Mouse (Mus musculus): Measurements from ENCODE around the gene Rabgap1. TPM values are rescaled to one million over a fixed set of nuclear protein-coding genes. Genes with fewer than 3 reads are reported as not detected.
A peak's percentile ranks its signal among the peaks of the same experiment; 100 is the strongest.

Rabgap1 gene
- polyA plus RNA-seq (2015; fragmentation: Nextera tagmentation; extraction: Ambion mirVana): 50.6 and 56.5 TPM in 2 replicates

DNA sequence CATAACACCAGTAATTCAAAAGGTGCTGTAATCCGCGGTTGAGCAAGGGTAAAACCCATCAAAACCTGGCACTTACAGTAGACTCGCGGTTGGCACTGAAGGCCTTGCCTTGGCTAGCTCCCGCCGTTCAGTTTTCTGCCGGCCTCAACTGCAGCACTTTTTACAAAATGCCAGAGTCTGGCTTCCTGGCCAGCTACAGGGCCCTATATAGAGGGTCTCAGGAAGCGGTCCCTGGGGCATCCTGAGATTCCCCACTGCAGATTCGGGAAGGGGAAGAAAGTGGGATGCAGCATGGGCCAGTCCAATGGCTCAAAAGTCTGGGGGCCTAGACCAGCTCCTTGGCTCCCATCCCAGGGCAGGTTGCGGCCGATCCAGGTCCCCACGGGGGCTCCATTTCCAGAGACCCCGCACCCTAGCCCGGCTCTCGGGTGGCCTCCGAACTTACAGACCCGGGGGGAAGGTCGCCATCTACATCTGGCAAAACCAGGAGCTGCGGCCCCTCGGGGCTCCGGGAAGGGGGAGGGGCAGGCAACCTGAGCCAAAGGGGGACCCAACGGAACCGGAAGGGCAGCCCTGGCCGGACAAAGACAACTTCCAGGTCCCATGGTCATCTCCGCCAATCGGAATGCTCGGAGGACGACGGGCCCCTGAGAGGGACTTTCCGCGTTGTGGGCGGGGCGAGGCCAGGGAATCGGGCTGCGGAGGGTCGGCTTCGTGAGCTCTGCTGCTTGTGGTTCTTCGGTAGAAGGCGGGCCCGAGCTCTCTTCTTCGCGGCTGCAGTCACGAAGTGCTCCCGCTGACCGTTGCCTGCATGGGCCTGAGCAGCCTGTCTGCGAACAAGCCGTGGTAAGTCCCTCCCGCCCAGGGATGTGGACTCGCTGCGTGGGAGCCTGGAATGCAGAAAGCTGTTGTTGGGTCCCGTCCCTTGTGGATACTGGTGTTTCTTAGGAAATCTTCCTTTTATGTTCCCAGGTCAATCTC is at the start of gene Rabgap1, which contains the start of the genes Zbtb26 and Zbtb6:
Gene Rabgap1, plus strand, starts transcription at position 669 of the 981 bp plus-strand sequence.
Gene Zbtb26, minus strand, starts transcription at position 525 of the 981 bp plus-strand sequence.
Gene Zbtb6, minus strand, starts transcription at position 561 of the 981 bp plus-strand sequence.
- peak within 1 kb of the TSS; percentile 88 for H3K4me2 ChIP-seq (ENCODE audit: low read length)
- no peaks in the 10 kb centered on the region for H3K9me3 ChIP-seq (replicated peaks; ENCODE audit: control insufficient read depth, low read length, poor library complexity, severe bottlenecking)
- peak within 1 kb of the TSS; percentile 75 for H3K4me3 ChIP-seq (ENCODE audit: low read depth, low read length)
- H3K4me1 ChIP-seq (ENCODE audit: control insufficient read depth, insufficient read depth, low read length): peaks cover 28% of the 10 kb centered on the region
- H3K27ac ChIP-seq (ENCODE audit: low read length): peak within 1 kb of the TSS; percentile 88
- no peaks in the 10 kb centered on the region for H3K27me3 ChIP-seq (ENCODE audit: control insufficient read depth, insufficient read depth, low read depth, low read length)
- ATAC-seq: peak; percentile 97
- no peaks in the 10 kb centered on the region for H3K36me3 ChIP-seq (ENCODE audit: control insufficient read depth, insufficient read depth, low read length)
- WGBS: under 1% methylated on average over 48 of the region's 51 CpGs
- peak within 1 kb of the TSS; percentile 88 for H3K9ac ChIP-seq (ENCODE audit: low read depth, low read length)

GRCm38 (mm10) chr2:37395539-37395938 is 47.5 kb upstream of the Rabgap1 start:
- Histone ChIP-seq H3K36me3 (ENCODE audit: control insufficient read depth, insufficient read depth, low read length) (peaks cover 12% of the 10 kb centered on the region), H3K9ac (ENCODE audit: low read depth, low read length) (no peak overlapping the region), H3K4me3 (ENCODE audit: low read depth, low read length) (no peak overlapping the region), H3K27ac (ENCODE audit: low read length) (no peak overlapping the region), H3K27me3 (ENCODE audit: control insufficient read depth, insufficient read depth, low read depth, low read length) (no peaks in the 10 kb centered on the region), H3K4me1 (ENCODE audit: control insufficient read depth, insufficient read depth, low read length) (no peaks in the 10 kb centered on the region), H3K4me2 (ENCODE audit: low read length) (no peak overlapping the region), H3K9me3 (replicated peaks; ENCODE audit: control insufficient read depth, low read length, poor library complexity, severe bottlenecking) (no peaks in the 10 kb centered on the region)
- ATAC-seq: no peak
- 50% methylated on average over 1 of the region's 1 CpGs for WGBS

DNA sequence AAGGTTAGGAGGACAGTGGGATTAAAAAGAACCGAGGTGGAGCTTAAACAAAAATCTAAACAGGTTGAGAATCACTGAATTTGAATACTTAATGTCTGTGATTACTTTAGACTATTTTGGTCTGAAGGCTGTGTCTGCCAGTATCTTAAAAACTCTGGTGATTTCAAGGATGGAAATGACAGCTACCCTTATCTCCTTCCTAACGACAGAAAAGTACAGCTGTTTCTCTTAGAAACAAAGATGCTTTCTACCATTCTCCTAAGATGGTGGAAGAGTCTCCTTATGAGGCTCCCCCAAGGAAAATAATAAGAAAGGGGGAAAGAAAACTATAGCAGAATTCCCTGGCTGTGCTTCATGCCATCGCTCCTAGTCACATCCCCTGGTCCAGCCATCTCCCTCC is 21.2 kb upstream of the Rabgap1 start:
- H3K27ac ChIP-seq (ENCODE audit: low read length): peak overlapping the region; percentile 98
- peak overlapping the region; percentile 99 for H3K9ac ChIP-seq (ENCODE audit: low read depth, low read length)
- H3K27me3 ChIP-seq (ENCODE audit: control insufficient read depth, insufficient read depth, low read depth, low read length): no peaks in the 10 kb centered on the region
- peak overlapping the region; percentile 99 for H3K4me3 ChIP-seq (ENCODE audit: low read depth, low read length)
- peaks cover 20% of the 10 kb centered on the region for H3K4me1 ChIP-seq (ENCODE audit: control insufficient read depth, insufficient read depth, low read length)
- H3K36me3 ChIP-seq (ENCODE audit: control insufficient read depth, insufficient read depth, low read length): no peaks in the 10 kb centered on the region
- WGBS: under 1% methylated on average over 3 of the region's 3 CpGs
- peak overlapping the region; percentile 83 for H3K4me2 ChIP-seq (ENCODE audit: low read length)
- no peaks in the 10 kb centered on the region for H3K9me3 ChIP-seq (replicated peaks; ENCODE audit: control insufficient read depth, low read length, poor library complexity, severe bottlenecking)
- no peak for ATAC-seq

DNA sequence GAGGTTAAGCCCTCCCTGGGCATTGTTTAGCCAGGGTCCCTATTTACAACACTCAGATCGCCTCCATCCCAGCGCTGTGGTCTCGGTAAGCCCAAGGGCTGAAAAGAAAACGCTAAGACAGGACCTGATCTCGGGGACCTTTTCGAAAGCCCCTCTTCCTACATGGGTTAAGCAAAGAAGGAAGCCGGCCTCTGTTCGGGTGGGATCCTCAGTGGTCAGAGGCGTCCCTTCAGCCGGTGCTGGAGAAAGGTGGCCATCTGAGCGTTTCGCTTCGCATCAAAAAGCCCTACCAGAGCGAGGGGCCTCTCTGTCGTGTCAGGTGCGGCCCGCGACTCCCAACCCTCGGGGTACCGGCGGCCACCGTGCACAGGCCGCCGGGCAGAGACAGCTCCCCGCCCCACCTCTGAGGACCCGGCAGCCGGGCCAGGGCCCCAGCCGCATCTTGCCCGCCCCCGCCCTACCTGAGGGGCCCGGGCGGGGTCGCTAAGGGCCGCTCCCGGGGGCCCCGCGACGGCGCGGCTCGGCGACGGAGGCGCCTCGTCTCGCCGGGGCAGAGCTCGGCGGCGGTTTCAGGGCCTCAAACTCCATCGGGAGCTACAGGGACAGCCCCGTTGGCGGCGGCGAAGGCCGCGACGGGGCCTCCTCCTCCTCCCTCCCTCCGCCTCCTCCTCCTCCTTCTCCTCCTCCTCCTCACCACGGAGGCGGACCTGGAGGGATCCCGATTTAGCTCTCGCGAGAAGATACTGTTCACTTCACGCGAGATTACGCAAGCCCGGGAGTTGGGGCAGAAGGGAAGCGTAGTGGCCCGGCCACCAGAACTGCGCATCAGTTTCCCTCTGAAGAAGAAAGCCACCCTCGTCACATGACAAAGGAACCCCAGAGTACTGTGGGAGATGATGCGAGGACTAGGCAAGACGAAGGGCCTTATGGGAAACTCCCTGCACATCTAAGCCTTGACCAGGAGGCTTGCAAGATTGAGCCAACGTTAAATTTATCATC is 20.5 kb upstream of the Rabgap1 start, which contains the start of gene Rc3h2:
Gene Rc3h2, minus strand, starts transcription at position 598 of the 999 bp plus-strand sequence.
- WGBS: under 1% methylated on average over 64 of the region's 75 CpGs
- Histone ChIP-seq H3K27me3 (ENCODE audit: control insufficient read depth, insufficient read depth, low read depth, low read length) (no peaks in the 10 kb centered on the region), H3K4me2 (ENCODE audit: low read length) (peak within 1 kb of the TSS; percentile 83), H3K27ac (ENCODE audit: low read length) (peak within 1 kb of the TSS; percentile 98), H3K9ac (ENCODE audit: low read depth, low read length) (peak within 1 kb of the TSS; percentile 99), H3K4me1 (ENCODE audit: control insufficient read depth, insufficient read depth, low read length) (peaks cover 20% of the 10 kb centered on the region), H3K36me3 (ENCODE audit: control insufficient read depth, insufficient read depth, low read length) (no peaks in the 10 kb centered on the region), H3K4me3 (ENCODE audit: low read depth, low read length) (peak within 1 kb of the TSS; percentile 99), H3K9me3 (replicated peaks; ENCODE audit: control insufficient read depth, low read length, poor library complexity, severe bottlenecking) (no peaks in the 10 kb centered on the region)
- peak; percentile 97 for ATAC-seq

DNA sequence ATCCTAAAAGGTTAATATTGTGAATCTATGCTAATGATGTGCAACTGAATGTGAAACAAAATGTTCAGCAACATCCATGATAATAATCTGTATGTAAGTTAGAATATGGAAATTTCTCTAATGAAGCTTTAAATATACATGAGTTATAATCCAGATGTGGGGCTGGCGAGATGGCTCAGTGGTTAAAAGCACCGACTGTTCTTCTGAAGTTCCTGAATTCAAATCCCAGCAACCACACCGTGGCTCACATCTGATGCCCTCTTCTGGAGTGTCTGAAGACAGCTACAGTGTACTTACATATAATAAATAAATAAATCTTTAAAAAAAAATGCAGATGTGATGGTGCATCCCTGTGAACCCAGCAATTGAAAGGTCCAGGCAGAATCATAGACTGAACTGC is 19.4 kb upstream of the Rabgap1 start:
- H3K4me3 ChIP-seq (ENCODE audit: low read depth, low read length): no peak overlapping the region
- no peaks in the 10 kb centered on the region for H3K9me3 ChIP-seq (replicated peaks; ENCODE audit: control insufficient read depth, low read length, poor library complexity, severe bottlenecking)
- 46% methylated on average over 3 of the region's 3 CpGs for WGBS
- H3K27ac ChIP-seq (ENCODE audit: low read length): no peak overlapping the region
- no peak overlapping the region for H3K9ac ChIP-seq (ENCODE audit: low read depth, low read length)
- ATAC-seq: no peak
- peaks cover 20% of the 10 kb centered on the region for H3K4me1 ChIP-seq (ENCODE audit: control insufficient read depth, insufficient read depth, low read length)
- H3K27me3 ChIP-seq (ENCODE audit: control insufficient read depth, insufficient read depth, low read depth, low read length): no peaks in the 10 kb centered on the region
- H3K4me2 ChIP-seq (ENCODE audit: low read length): no peak overlapping the region
- H3K36me3 ChIP-seq (ENCODE audit: control insufficient read depth, insufficient read depth, low read length): peaks cover 2% of the 10 kb centered on the region; the same call in 1 of the 2 replicates

DNA sequence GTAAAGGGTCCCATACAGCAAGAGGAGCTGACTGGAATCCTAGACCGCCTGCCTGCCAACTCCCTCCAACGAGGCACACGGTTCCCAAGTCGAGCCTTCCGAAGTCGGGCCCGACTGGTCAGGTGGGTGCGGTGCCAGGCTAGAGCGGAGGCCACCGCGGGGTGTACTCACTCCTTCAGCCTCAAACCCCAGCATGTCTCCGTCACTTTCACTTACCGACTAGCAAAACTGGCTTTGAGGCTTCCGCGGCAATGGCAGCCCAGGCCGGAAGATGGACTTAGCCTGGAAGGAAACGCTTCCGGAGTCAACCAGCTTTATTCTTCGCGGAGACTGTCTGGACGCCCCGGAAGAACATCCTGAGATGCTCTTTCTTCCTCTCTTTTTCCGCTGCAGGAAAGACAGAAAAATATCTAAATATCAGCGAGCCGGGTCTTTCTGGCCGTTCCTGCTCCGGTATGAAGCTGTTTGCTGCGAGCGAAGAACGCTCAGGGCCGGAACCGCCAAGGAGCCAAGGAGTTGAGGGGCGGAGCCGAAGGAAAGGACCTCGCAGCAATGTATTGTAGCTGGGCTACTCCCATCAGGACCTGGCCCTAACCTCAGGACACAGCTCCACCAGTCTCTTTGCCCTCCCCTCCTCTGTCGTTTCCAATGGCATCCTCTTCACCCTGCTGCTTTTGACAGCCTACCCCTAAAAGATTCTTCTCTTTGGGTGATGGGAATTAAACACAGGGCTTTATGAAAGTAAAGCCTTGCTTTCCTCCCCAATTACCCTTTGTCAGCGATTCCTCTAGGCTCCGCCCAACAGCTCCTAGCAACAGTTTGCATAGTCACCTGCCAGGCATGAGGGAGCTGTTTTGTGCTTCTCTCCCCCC is 12.2 kb upstream of the Rabgap1 start:
- H3K9ac ChIP-seq (ENCODE audit: low read depth, low read length): peak overlapping the region; percentile 83
- under 1% methylated on average over 38 of the region's 38 CpGs for WGBS
- H3K27me3 ChIP-seq (ENCODE audit: control insufficient read depth, insufficient read depth, low read depth, low read length): no peaks in the 10 kb centered on the region
- peak overlapping the region; percentile 99 for H3K27ac ChIP-seq (ENCODE audit: low read length)
- peak overlapping the region; percentile 71 for H3K4me3 ChIP-seq (ENCODE audit: low read depth, low read length)
- H3K36me3 ChIP-seq (ENCODE audit: control insufficient read depth, insufficient read depth, low read length): peaks cover 6% of the 10 kb centered on the region
- ATAC-seq: peak; percentile 95
- no peaks in the 10 kb centered on the region for H3K9me3 ChIP-seq (replicated peaks; ENCODE audit: control insufficient read depth, low read length, poor library complexity, severe bottlenecking)
- H3K4me1 ChIP-seq (ENCODE audit: control insufficient read depth, insufficient read depth, low read length): peaks cover 15% of the 10 kb centered on the region
- H3K4me2 ChIP-seq (ENCODE audit: low read length): peak overlapping the region; percentile 73

GRCm38 (mm10) chr2:37431609-37432008 is 11.5 kb upstream of the Rabgap1 start:
- 20% methylated on average over 7 of the region's 7 CpGs for WGBS
- Histone ChIP-seq H3K27ac (ENCODE audit: low read length) (peak overlapping the region; percentile 99), H3K36me3 (ENCODE audit: control insufficient read depth, insufficient read depth, low read length) (peaks cover 6% of the 10 kb centered on the region), H3K4me3 (ENCODE audit: low read depth, low read length) (peak overlapping the region; percentile 71), H3K9ac (ENCODE audit: low read depth, low read length) (peak overlapping the region; percentile 83), H3K27me3 (ENCODE audit: control insufficient read depth, insufficient read depth, low read depth, low read length) (no peaks in the 10 kb centered on the region), H3K4me2 (ENCODE audit: low read length) (peak overlapping the region; percentile 73), H3K9me3 (replicated peaks; ENCODE audit: control insufficient read depth, low read length, poor library complexity, severe bottlenecking) (no peaks in the 10 kb centered on the region), H3K4me1 (ENCODE audit: control insufficient read depth, insufficient read depth, low read length) (peaks cover 15% of the 10 kb centered on the region)
- ATAC-seq: peak; percentile 55
